Mouse (Mus musculus): ENCODE data around the gene Rcan3. TPM values are rescaled to one million over a fixed set of nuclear protein-coding genes. Genes with fewer than 3 reads are reported as not detected.

Rcan3 gene
- polyA plus RNA-seq, 1 experiment: 9.2 TPM

Other genes starting within 250 kb of the Rcan3 start
- 250 TPM for gene Clic4, start 161.0 kb downstream of the Rcan3 start, polyA plus RNA-seq (2012; fragmentation: generic; extraction: Trizol)
- gene Srrm1, start 80.5 kb downstream of the Rcan3 start, polyA plus RNA-seq (2012; fragmentation: generic; extraction: Trizol): 41.3 TPM
- 0.04 TPM for gene Ncmap, start 35.6 kb downstream of the Rcan3 start, polyA plus RNA-seq (2012; fragmentation: generic; extraction: Trizol)
- gene Stpg1, start 60.9 kb upstream of the Rcan3 start, polyA plus RNA-seq (2012; fragmentation: generic; extraction: Trizol): not detected
- gene Nipal3, start 61.2 kb upstream of the Rcan3 start, polyA plus RNA-seq (2012; fragmentation: generic; extraction: Trizol): 5.1 TPM
- gene Grhl3, start 139.8 kb upstream of the Rcan3 start, polyA plus RNA-seq (2012; fragmentation: generic; extraction: Trizol): 0.95 TPM